Mouse (Mus musculus) embryonic facial prominence, embryonic 14.5 days (tissue): ENCODE measurements around the gene Snrpa. TPM values are rescaled to one million over a fixed set of nuclear protein-coding genes. Genes with fewer than 3 reads are reported as not detected.

ENCODE experiments used
- ATAC-seq: fragments of 200-750 bp; cut with Nextera tagmentation; 2 replicates; pipeline ENCODE4 v1.8.0; 2017; ENCODE audit warnings: low read depth, moderate number of reproducible peaks, moderate TSS enrichment
- DNase-seq: peaks from one replicate; pipeline ENCODE4 v3.0.0-alpha.2; 2015; ENCODE audit warnings: low spot score
- H3K27ac ChIP-seq: fragments of 300-500 bp; sonication (generic); replicated peaks from 2 replicates; pipeline ENCODE4 v1.5.1; 2014; ENCODE audit warnings: low read depth, mild to moderate bottlenecking, low read length, moderate library complexity
- H3K27me3 ChIP-seq: fragments of 300-500 bp; sonication (generic); replicated peaks from 2 replicates; pipeline ENCODE4 v1.6.1; 2014; ENCODE audit warnings: low read length; ENCODE audit not compliant: control insufficient read depth, insufficient read depth
- H3K36me3 ChIP-seq: fragments of 300-500 bp; sonication (generic); 2 replicates; pipeline ENCODE4 v1.6.1; 2014; ENCODE audit warnings: low read length, mixed read lengths; ENCODE audit not compliant: control insufficient read depth, insufficient read depth
- H3K4me1 ChIP-seq: fragments of 300-500 bp; sonication (generic); 2 replicates; pipeline ENCODE4 v1.6.1; 2014; ENCODE audit warnings: antibody characterized with exemption, low read length; ENCODE audit not compliant: control insufficient read depth, insufficient read depth
- H3K4me2 ChIP-seq: fragments of 300-500 bp; sonication (generic); 2 replicates; pipeline ENCODE4 v1.6.1; 2014; ENCODE audit warnings: low read depth, mild to moderate bottlenecking, low read length, moderate library complexity, mixed read lengths
- H3K4me3 ChIP-seq: fragments of 300-500 bp; sonication (generic); 2 replicates; pipeline ENCODE4 v1.5.1; 2014; ENCODE audit warnings: low read depth, mild to moderate bottlenecking, low read length
- H3K9ac ChIP-seq: fragments of 300-500 bp; sonication (generic); 2 replicates; pipeline ENCODE4 v1.6.1; 2014; ENCODE audit warnings: low read depth, mild to moderate bottlenecking, low read length, moderate library complexity, mixed read lengths
- H3K9me3 ChIP-seq: fragments of 300-500 bp; sonication (generic); 2 replicates; pipeline ENCODE4 v1.6.1; 2016; ENCODE audit warnings: low read length; ENCODE audit not compliant: control insufficient read depth
- WGBS: fragments of 180-500 bp; shearing (Covaris S2); extraction: QIAGEN DNeasy Blood & Tissue Kit; methylation state at CpG from one replicate; pipeline ENCODE4 v1.1.7; 2014; 5-methylcytosine and 5-hydroxymethylcytosine counted together
- microRNA counts: library from miRNA; unstranded; fragments of <30 nt; microRNA quantifications from one replicate; lab custom pipeline; 2017
- microRNA-seq: library from miRNA; unstranded; fragments of <30 nt; microRNA quantifications from one replicate; pipeline ENCODE4, GENCODE M21; 2016; ENCODE audit warnings: borderline number of aligned reads
- polyA plus RNA-seq: library from polyadenylated mRNA; unstranded; fragments of >200 nt; fragmentation: Nextera tagmentation; extraction: Ambion mirVana; gene quantifications from 2 replicates; pipeline ENCODE4 v1.2.1, GENCODE M21; 2014

The Snrpa gene
- polyA plus RNA-seq, 1 experiment from 2014 or later: 187 TPM

- WGBS: 84% methylated on average over 3 of the region's 3 CpGs
- H3K9ac ChIP-seq: no peak overlapping the region
These were observed 35.1 kb downstream of the Snrpa start for GRCm38 (mm10) chr7:27160921-27161320.

GRCm38 (mm10) chr7:27159882-27160281 is 36.2 kb downstream of the Snrpa start:
- ATAC-seq: peak; percentile 93
- Histone ChIP-seq H3K4me1 (peaks cover 22% of the 10 kb centered on the region), H3K27me3 (no peaks in the 10 kb centered on the region), H3K27ac (no peak overlapping the region), H3K36me3 (peaks cover 56% of the 10 kb centered on the region), H3K9me3 (no peaks in the 10 kb centered on the region), H3K9ac (no peak overlapping the region; the same call in 1 of the 2 replicates), H3K4me3 (no peak overlapping the region), H3K4me2 (no peak overlapping the region)
- DNase-seq: peak; percentile 92
- 12% methylated on average over 8 of the region's 8 CpGs for WGBS

More at GRCm38 (mm10) chr7:27160921-27161320, 35.1 kb downstream of the Snrpa start:
- H3K27me3 ChIP-seq: no peaks in the 10 kb centered on the region
- no peak for DNase-seq
- H3K4me3 ChIP-seq: no peak overlapping the region
- peaks cover 30% of the 10 kb centered on the region for H3K4me1 ChIP-seq
- ATAC-seq: no peak
- H3K27ac ChIP-seq: no peak overlapping the region
- H3K9me3 ChIP-seq: no peaks in the 10 kb centered on the region
- H3K4me2 ChIP-seq: no peak overlapping the region
- peaks cover 61% of the 10 kb centered on the region for H3K36me3 ChIP-seq

DNA sequence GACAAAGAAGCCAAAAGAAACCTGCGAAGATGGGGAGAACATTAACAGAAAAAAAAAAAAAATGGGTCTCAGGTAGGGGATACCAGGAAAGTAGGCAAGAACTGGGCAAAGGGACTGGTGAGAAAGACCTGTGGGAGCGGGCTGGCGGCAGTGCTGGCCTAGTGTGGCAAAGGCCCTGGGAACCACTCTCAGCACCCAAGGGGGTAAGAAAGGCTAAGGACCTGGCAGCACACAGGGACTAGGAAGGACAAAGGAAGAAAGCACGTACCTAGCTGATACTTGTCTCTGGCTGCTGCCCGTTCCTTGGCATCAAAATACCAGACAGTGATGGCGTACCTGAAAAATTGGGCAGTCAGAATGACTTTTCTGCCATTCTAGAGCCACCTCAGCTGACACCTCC is 36.8 kb downstream of the Snrpa start:
- H3K9ac ChIP-seq: no peak overlapping the region
- H3K36me3 ChIP-seq: peaks cover 50% of the 10 kb centered on the region
- H3K4me3 ChIP-seq: no peak overlapping the region
- H3K9me3 ChIP-seq: no peaks in the 10 kb centered on the region
- H3K4me2 ChIP-seq: no peak overlapping the region
- H3K27ac ChIP-seq: no peak overlapping the region
- H3K27me3 ChIP-seq: no peaks in the 10 kb centered on the region
- 95% methylated on average over 6 of the region's 6 CpGs for WGBS
- peaks cover 18% of the 10 kb centered on the region for H3K4me1 ChIP-seq
- DNase-seq (no peak), ATAC-seq (no peak)

GRCm38 (mm10) chr7:27158171-27158570 is 37.9 kb downstream of the Snrpa start:
- ATAC-seq: no peak
- WGBS: 89% methylated on average over 9 of the region's 9 CpGs
- H3K4me3 ChIP-seq: no peak overlapping the region
- H3K27me3 ChIP-seq: no peaks in the 10 kb centered on the region
- H3K27ac ChIP-seq: no peak overlapping the region
- H3K9ac ChIP-seq: no peak overlapping the region
- H3K4me2 ChIP-seq: no peak overlapping the region
- H3K9me3 ChIP-seq: no peaks in the 10 kb centered on the region
- H3K36me3 ChIP-seq: peaks cover 47% of the 10 kb centered on the region
- peaks cover 14% of the 10 kb centered on the region for H3K4me1 ChIP-seq
- no peak for DNase-seq

DNA sequence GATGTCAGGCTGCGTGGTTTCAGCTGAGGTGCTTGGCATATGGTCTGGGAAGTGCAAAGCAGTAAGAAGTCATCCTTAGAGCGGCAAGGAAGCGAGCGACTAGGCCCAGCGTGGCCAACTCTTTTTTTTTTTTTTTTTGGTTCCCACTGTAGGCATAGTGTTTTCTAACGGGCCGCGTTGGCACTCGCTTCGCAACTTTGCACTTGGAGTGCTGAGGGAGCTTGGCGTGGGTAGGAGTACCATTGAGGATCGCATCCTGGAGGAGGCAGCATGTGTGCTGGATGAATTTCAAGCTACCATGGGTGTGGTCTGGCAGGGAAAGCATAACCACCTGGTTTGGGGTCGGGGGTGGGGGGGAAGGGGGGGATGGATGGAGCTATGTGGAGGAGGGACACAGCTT is 40.1 kb downstream of the Snrpa start:
- Histone ChIP-seq H3K4me2 (no peak overlapping the region), H3K9me3 (no peaks in the 10 kb centered on the region), H3K27ac (no peak overlapping the region), H3K36me3 (peaks cover 30% of the 10 kb centered on the region), H3K9ac (no peak overlapping the region), H3K4me1 (peaks cover 13% of the 10 kb centered on the region), H3K27me3 (no peaks in the 10 kb centered on the region), H3K4me3 (no peak overlapping the region)
- DNase-seq (no peak), ATAC-seq (no peak)
- WGBS: 77% methylated on average over 13 of the region's 13 CpGs

DNA sequence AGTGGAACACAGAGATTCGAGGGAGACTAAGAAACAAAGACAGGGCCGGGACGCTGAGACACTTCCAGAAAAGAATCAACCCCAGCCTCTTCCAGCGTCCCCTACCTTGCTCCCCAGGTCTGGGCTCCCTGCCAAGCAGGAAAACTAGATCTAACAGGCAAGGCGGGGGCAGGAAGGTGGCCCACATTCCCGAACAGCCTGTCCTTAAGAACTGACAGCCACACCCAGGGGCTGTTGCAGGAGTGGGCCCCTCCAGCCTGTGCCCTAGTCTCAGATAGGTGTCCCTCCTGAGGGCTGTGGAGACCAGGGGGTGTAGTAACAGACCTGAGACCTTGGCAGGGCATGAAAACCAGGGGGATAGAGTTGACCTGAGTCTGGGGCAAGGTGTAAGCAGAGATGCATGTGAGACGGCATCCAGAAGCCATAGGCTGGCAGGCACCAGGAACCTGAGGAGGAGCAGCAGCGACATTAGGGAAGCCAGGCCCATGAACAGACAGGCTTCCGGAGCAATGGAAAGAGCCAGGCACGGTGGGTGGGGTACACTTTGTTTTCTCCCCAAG is 42.8 kb downstream of the Snrpa start, which contains the start of gene Cyp2t4:
Cyp2t4 (plus strand) TSS at position 510 of the 560 bp plus-strand sequence.
- Histone ChIP-seq H3K4me2 (no peak within 1 kb of the TSS), H3K27me3 (no peaks in the 10 kb centered on the region), H3K36me3 (peaks cover 13% of the 10 kb centered on the region), H3K9me3 (no peaks in the 10 kb centered on the region), H3K4me3 (no peak within 1 kb of the TSS), H3K27ac (peak within 1 kb of the TSS; percentile 48; the same call in 1 of the 2 replicates), H3K9ac (no peak within 1 kb of the TSS), H3K4me1 (peaks cover 6% of the 10 kb centered on the region; the same call in 1 of the 2 replicates)
- ATAC-seq (peak; percentile 84), DNase-seq (peak; percentile 85)
- WGBS: 38% methylated on average over 9 of the region's 10 CpGs

MicroRNAs encoded within 50 kb of the gene (microRNA counts, 519-probe panel; counts per million panel counts)
- microRNA mmu-miR-1191 (lab: Ali Mortazavi, UCI): 19.3 counts per million

Small RNA genes within 50 kb of the gene (microRNA-seq; reads per million reads assigned to microRNA genes)
- 1.3 reads per million for gene Mir1191
- 0.66 reads per million for gene Mir3101

Other genes starting within 250 kb of the Snrpa start
- gene Cyp2a12, start 167.2 kb downstream of the Snrpa start, polyA plus RNA-seq: not detected in 2 replicates
- 34.6 and 64.4 TPM in 2 replicates for gene Cyp2f2, start 76.4 kb downstream of the Snrpa start, polyA plus RNA-seq
- 0.26 and 1.0 TPM in 2 replicates for gene Cyp2t4, start 42.6 kb downstream of the Snrpa start, polyA plus RNA-seq
- gene Egln2, start 29.5 kb downstream of the Snrpa start, polyA plus RNA-seq: 41.1 and 47.1 TPM in 2 replicates
- gene Rab4b, start 17.4 kb downstream of the Snrpa start, polyA plus RNA-seq: 58.2 and 59.2 TPM in 2 replicates
- 0.52 TPM in 1 of 2 replicates, not detected in the other for gene Gm21983, start 15.2 kb downstream of the Snrpa start, polyA plus RNA-seq
- gene Mia, start 15.1 kb downstream of the Snrpa start, polyA plus RNA-seq: 102 and 115 TPM in 2 replicates
- 3.0 and 3.6 TPM in 2 replicates for gene BC024978, start 490 bp downstream of the Snrpa start, polyA plus RNA-seq
- gene Itpkc, start 32.4 kb upstream of the Snrpa start, polyA plus RNA-seq: 8.1 and 8.7 TPM in 2 replicates
- gene Coq8b, start 36.8 kb upstream of the Snrpa start, polyA plus RNA-seq: 16.8 and 18.2 TPM in 2 replicates
- gene Numbl, start 62.2 kb upstream of the Snrpa start, polyA plus RNA-seq: 25.1 and 28.4 TPM in 2 replicates
- 74.2 and 74.8 TPM in 2 replicates for gene Ltbp4, start 141.4 kb upstream of the Snrpa start, polyA plus RNA-seq
- gene Shkbp1, start 159.7 kb upstream of the Snrpa start, polyA plus RNA-seq: 26.5 and 30.3 TPM in 2 replicates
- gene Gm20479, start 161.1 kb upstream of the Snrpa start, polyA plus RNA-seq: not detected in 2 replicates